Mouse (Mus musculus) C2C12 (cell line): Measurements from ENCODE around the gene Spg7.

Experiments used
- CEBPB ChIP-seq: IDR thresholded peaks from one replicate; pipeline ENCODE4 v1.6.1; 2011; ENCODE audit warnings: low read depth, mild to moderate bottlenecking, control low read depth, moderate library complexity
- CTCF ChIP-seq: IDR thresholded peaks from one replicate; pipeline ENCODE4 v1.5.1; 2011; ENCODE audit not compliant: control insufficient read depth, insufficient read depth, insufficient read length
- MAX ChIP-seq: IDR thresholded peaks from one replicate; pipeline ENCODE4 v1.6.1; 2011; ENCODE audit warnings: mild to moderate bottlenecking, control low read depth
- MYOD1 ChIP-seq: IDR thresholded peaks from one replicate; pipeline ENCODE4 v1.6.1; 2011; ENCODE audit warnings: low read depth; ENCODE audit not compliant: control insufficient read depth, insufficient read length
- MYOG ChIP-seq: IDR thresholded peaks from one replicate; pipeline ENCODE4 v1.6.1; 2011; ENCODE audit not compliant: control insufficient read depth, insufficient read length; ENCODE audit errors: extremely low read depth
- USF1 ChIP-seq: IDR thresholded peaks from one replicate; pipeline ENCODE4 v1.6.1; 2011; ENCODE audit warnings: low read depth, mild to moderate bottlenecking, control low read depth, moderate library complexity

GRCm38 (mm10) chr8:123105553-123106326, 43.0 kb downstream of the Spg7 start:
- TF ChIP-seq CTCF = no peak
- TF ChIP-seq MYOG = no peak
- TF ChIP-seq MYOD1 = no peak
- no peak for TF ChIP-seq MAX
- no peak for TF ChIP-seq USF1
- TF ChIP-seq CEBPB = no peak
